Mouse (Mus musculus) testis, adult 2 months (tissue): ENCODE data around the gene 1700023F06Rik.

Experiments used
- CTCF ChIP-seq: fragments of 200-500 bp; IDR thresholded peaks from 2 replicates; pipeline ENCODE4 v1.5.1; 2012; ENCODE audit warnings: low read depth, mild to moderate bottlenecking, inconsistent platforms, low read length, moderate library complexity; ENCODE audit not compliant: control insufficient read depth, insufficient read depth, insufficient replicate concordance
- POLR2A ChIP-seq: fragments of 200-500 bp; IDR thresholded peaks from 2 replicates; pipeline ENCODE4 v1.6.1; 2012; ENCODE audit warnings: low read depth, mild to moderate bottlenecking, inconsistent platforms, low read length, moderate library complexity; ENCODE audit not compliant: control insufficient read depth

- TF ChIP-seq POLR2A (no peak), CTCF (no peak)
Measured at GRCm38 (mm10) chr11:103160738-103161137, 47.6 kb downstream of the 1700023F06Rik start.
